In the genomic region with DNA sequence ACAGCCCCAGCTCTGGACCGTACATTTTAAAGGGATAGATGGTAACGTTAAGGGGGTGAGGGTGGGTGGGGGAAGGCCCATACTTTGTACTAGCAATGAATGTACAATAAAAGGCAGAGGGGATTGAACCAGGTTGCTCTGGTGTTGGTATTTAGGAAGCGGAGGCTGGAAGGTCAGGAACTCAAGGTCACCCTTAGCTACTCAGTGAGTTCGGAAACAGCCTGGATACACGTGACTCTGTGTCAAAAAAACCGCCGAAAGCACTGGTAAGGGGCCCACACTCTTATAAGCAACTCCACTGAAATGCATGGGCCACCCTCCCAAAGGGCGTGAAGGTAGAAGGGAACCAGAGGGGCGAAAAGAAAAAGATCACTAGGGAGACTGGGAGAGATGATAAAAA, we compare ENCODE assay signal across 24 mouse cellular contexts. TPM values are rescaled to one million over a fixed set of nuclear protein-coding genes. Genes with fewer than 3 reads are reported as not detected.
A peak's percentile ranks its signal among the peaks of the same experiment; 100 is the strongest.
DNase-seq lines count a peak whose midpoint lies in the region; ATAC-seq and TF ChIP-seq lines count a peak whose summit lies in the region.
"Had no signal": no experiment of that assay in that cellular context is flagged by ENCODE, and none has a peak within 500 bp of the region (broad histone marks: within the 10 kb centered on the region; RNA-seq: fewer than 3 reads in every experiment).

No protein-coding gene starts in this region.

- H3K4me1 ChIP-seq in heart, adult 2 months (ENCODE audit: control insufficient read depth, insufficient read depth, low read length): peaks cover 39% of the 10 kb centered on the region
- peaks cover 52% of the 10 kb centered on the region; the same call in 1 of the 2 replicates for H3K4me1 ChIP-seq in stomach, embryonic 14.5 days (ENCODE audit: control insufficient read depth, insufficient read depth, low read length)
- H3K4me1 ChIP-seq in stomach, postnatal 0 days (replicated peaks; ENCODE audit: control insufficient read depth, insufficient read depth): peaks cover 14% of the 10 kb centered on the region; the same call in 1 of the 2 replicates
- peaks cover 23% of the 10 kb centered on the region; the same call in 1 of the 2 replicates for H3K4me1 ChIP-seq in embryonic facial prominence, embryonic 14.5 days (ENCODE audit: control insufficient read depth, insufficient read depth, low read length)
- H3K4me1 ChIP-seq in stomach, embryonic 16.5 days (ENCODE audit: control insufficient read depth, insufficient read depth, low read length): peaks cover 58% of the 10 kb centered on the region
- peaks cover 4% of the 10 kb centered on the region; the same call in 1 of the 2 replicates for H3K4me1 ChIP-seq in lung, postnatal 0 days (ENCODE audit: insufficient read depth, low read depth, low read length)

- WGBS in heart, adult 2 months: 90% methylated on average over 9 of the region's 9 CpGs
- WGBS in stomach, embryonic 14.5 days: 73% methylated on average over 9 of the region's 9 CpGs
- 74% methylated on average over 9 of the region's 9 CpGs for WGBS in stomach, postnatal 0 days
- 69% methylated on average over 9 of the region's 9 CpGs for WGBS in embryonic facial prominence, embryonic 14.5 days
- 61% methylated on average over 9 of the region's 9 CpGs for WGBS in stomach, embryonic 16.5 days
- 90% methylated on average over 9 of the region's 9 CpGs for WGBS in lung, postnatal 0 days

- H3K27ac ChIP-seq in heart, adult 2 months: peak overlapping the region; percentile 77
- H3K27ac ChIP-seq in stomach, embryonic 14.5 days (ENCODE audit: low read length): peak overlapping the region; percentile 16; the same call in 1 of the 2 replicates
- H3K27ac ChIP-seq in stomach, postnatal 0 days (replicated peaks): no peak overlapping the region
- H3K27ac ChIP-seq in embryonic facial prominence, embryonic 14.5 days (replicated peaks; ENCODE audit: low read depth, low read length): peak overlapping the region; percentile 30
- H3K27ac ChIP-seq in stomach, embryonic 16.5 days (ENCODE audit: low read length): peak overlapping the region; percentile 21
- H3K27ac ChIP-seq in lung, postnatal 0 days (ENCODE audit: low read length): no peak overlapping the region

- no peak for ATAC-seq in stomach, embryonic 14.5 days (ENCODE audit: insufficient number of reproducible peaks, insufficient read depth, low FRiP score, low read depth)
- no peak for ATAC-seq in stomach, postnatal 0 days (ENCODE audit: low FRiP score, low TSS enrichment)
- ATAC-seq in embryonic facial prominence, embryonic 14.5 days (ENCODE audit: low read depth): no peak
- no peak for ATAC-seq in stomach, embryonic 16.5 days (ENCODE audit: insufficient read depth, low FRiP score)
- no peak for ATAC-seq in lung, postnatal 0 days
- ATAC-seq: CD4-positive, CD25-positive, alpha-beta regulatory T cell, adult 4 months had no signal

- intact Hi-C loops in heart, adult 2 months (cut with DNase I): no loop called here

- H3K79me2 ChIP-seq in heart, adult 2 months (replicated peaks; ENCODE audit: control insufficient read depth, insufficient read depth, low read length): no peaks in the 10 kb centered on the region

- H3K4me2 ChIP-seq in stomach, embryonic 14.5 days (replicated peaks; ENCODE audit: low read depth, low read length): no peak overlapping the region
- H3K4me2 ChIP-seq in stomach, postnatal 0 days (replicated peaks; ENCODE audit: low read depth): no peak overlapping the region
- H3K4me2 ChIP-seq in embryonic facial prominence, embryonic 14.5 days (ENCODE audit: low read depth, low read length): no peak overlapping the region
- H3K4me2 ChIP-seq in stomach, embryonic 16.5 days (ENCODE audit: low read depth, low read length): no peak overlapping the region
- H3K4me2 ChIP-seq in lung, postnatal 0 days (replicated peaks; ENCODE audit: low read depth, low read length): no peak overlapping the region
- H3K4me2 ChIP-seq: heart, embryonic 11.5 days; midbrain, embryonic 11.5 days had no signal

- TF ChIP-seq CTCF in heart, adult 2 months (IDR thresholded peaks at IDR 0.05): no peak
- TF ChIP-seq CTCF in stomach, postnatal 0 days (IDR thresholded peaks at IDR 0.05; ENCODE audit: low read depth): no peak
- no peak for TF ChIP-seq CTCF in lung, postnatal 0 days (IDR thresholded peaks at IDR 0.05)

- no peak for TF ChIP-seq POLR2A in heart, adult 2 months (IDR thresholded peaks at IDR 0.05; ENCODE audit: insufficient read depth, low read depth, low read length)

- no peak for TF ChIP-seq EP300 in heart, adult 2 months (IDR thresholded peaks at IDR 0.05; ENCODE audit: insufficient read depth, low read depth, low read length)
- TF ChIP-seq EP300 in stomach, postnatal 0 days (optimal IDR thresholded peaks at IDR 0.05): no peak
- TF ChIP-seq EP300 in lung, postnatal 0 days (IDR thresholded peaks at IDR 0.05): no peak

- H3K27me3 ChIP-seq in heart, adult 2 months (ENCODE audit: control insufficient read depth, insufficient read depth, low read length): no peaks in the 10 kb centered on the region
- no peaks in the 10 kb centered on the region for H3K27me3 ChIP-seq in stomach, embryonic 14.5 days (ENCODE audit: control insufficient read depth, insufficient read depth, low read length)
- no peaks in the 10 kb centered on the region for H3K27me3 ChIP-seq in stomach, postnatal 0 days (ENCODE audit: control insufficient read depth, insufficient read depth, low read length)
- H3K27me3 ChIP-seq in embryonic facial prominence, embryonic 14.5 days (replicated peaks; ENCODE audit: control insufficient read depth, insufficient read depth, low read length): no peaks in the 10 kb centered on the region
- no peaks in the 10 kb centered on the region for H3K27me3 ChIP-seq in stomach, embryonic 16.5 days (ENCODE audit: control insufficient read depth, insufficient read depth, low read length)
- no peaks in the 10 kb centered on the region for H3K27me3 ChIP-seq in lung, postnatal 0 days (replicated peaks; ENCODE audit: insufficient read depth, low read length)

- no peak overlapping the region for H3K4me3 ChIP-seq in heart, adult 2 months
- H3K4me3 ChIP-seq in stomach, embryonic 14.5 days (ENCODE audit: low read depth, low read length): no peak overlapping the region
- H3K4me3 ChIP-seq in stomach, postnatal 0 days (ENCODE audit: low read depth, low read length): no peak overlapping the region
- H3K4me3 ChIP-seq in embryonic facial prominence, embryonic 14.5 days (ENCODE audit: low read depth, low read length): no peak overlapping the region
- no peak overlapping the region for H3K4me3 ChIP-seq in stomach, embryonic 16.5 days (replicated peaks; ENCODE audit: low read length)
- H3K4me3 ChIP-seq in lung, postnatal 0 days (ENCODE audit: low read depth, low read length): no peak overlapping the region

- no peak overlapping the region for H3K9ac ChIP-seq in heart, adult 2 months (ENCODE audit: low read depth, low read length)
- H3K9ac ChIP-seq in stomach, embryonic 14.5 days (replicated peaks; ENCODE audit: low read depth, low read length): no peak overlapping the region
- no peak overlapping the region for H3K9ac ChIP-seq in stomach, postnatal 0 days (ENCODE audit: low read length)
- no peak overlapping the region for H3K9ac ChIP-seq in embryonic facial prominence, embryonic 14.5 days (ENCODE audit: low read depth, low read length)
- no peak overlapping the region for H3K9ac ChIP-seq in stomach, embryonic 16.5 days (ENCODE audit: low read length)
- no peak overlapping the region for H3K9ac ChIP-seq in lung, postnatal 0 days (replicated peaks; ENCODE audit: low read depth)
- H3K9ac ChIP-seq: forebrain, postnatal 0 days had no signal

- H3K36me3 ChIP-seq in heart, adult 2 months (ENCODE audit: control insufficient read depth, insufficient read depth, low read length): peaks cover 9% of the 10 kb centered on the region
- no peaks in the 10 kb centered on the region for H3K36me3 ChIP-seq in stomach, embryonic 14.5 days (ENCODE audit: control insufficient read depth, insufficient read depth, low read length)
- no peaks in the 10 kb centered on the region for H3K36me3 ChIP-seq in stomach, postnatal 0 days (ENCODE audit: control insufficient read depth, insufficient read depth, low read length)
- H3K36me3 ChIP-seq in embryonic facial prominence, embryonic 14.5 days (ENCODE audit: control insufficient read depth, insufficient read depth, low read length): no peaks in the 10 kb centered on the region
- H3K36me3 ChIP-seq in stomach, embryonic 16.5 days (ENCODE audit: control insufficient read depth, insufficient read depth, low read length): no peaks in the 10 kb centered on the region
- no peaks in the 10 kb centered on the region for H3K36me3 ChIP-seq in lung, postnatal 0 days (ENCODE audit: insufficient read depth, low read length)
- H3K36me3 ChIP-seq: G1E had no signal

- H3K9me3 ChIP-seq in stomach, embryonic 14.5 days (ENCODE audit: control insufficient read depth, low read depth, low read length): no peaks in the 10 kb centered on the region
- H3K9me3 ChIP-seq in stomach, postnatal 0 days (ENCODE audit: control insufficient read depth, low read length): no peaks in the 10 kb centered on the region
- no peaks in the 10 kb centered on the region for H3K9me3 ChIP-seq in embryonic facial prominence, embryonic 14.5 days (ENCODE audit: control insufficient read depth, low read length)
- no peaks in the 10 kb centered on the region for H3K9me3 ChIP-seq in stomach, embryonic 16.5 days (replicated peaks; ENCODE audit: control insufficient read depth, low read length)
- H3K9me3 ChIP-seq in lung, postnatal 0 days (ENCODE audit: low read length): no peaks in the 10 kb centered on the region
- H3K9me3 ChIP-seq: G1E had no signal

- DNase-seq in heart, adult 2 months: no peak
- no peak for DNase-seq in heart, adult 9 months (ENCODE audit: low spot score in 2 of 2)
- no peak for DNase-seq in stomach, postnatal 0 days (ENCODE audit: low spot score)
- DNase-seq in embryonic facial prominence, embryonic 14.5 days (ENCODE audit: low spot score): no peak
- no peak for DNase-seq in lung, postnatal 0 days (ENCODE audit: low spot score)
- DNase-seq in thymus, postnatal 25 days: no peak
- DNase-seq: adrenal gland, postnatal 25 days; cerebellum, adult 8-10 months; cerebellum, postnatal 36 days; forebrain, postnatal 0 days; gastrocnemius, postnatal 25 days; heart, postnatal 14 days; kidney, adult 9 months; kidney, postnatal 14 days; lung, adult 18-20 months; lung, postnatal 14 days; thymus, adult 18-20 months; thymus, postnatal 4 days had no signal

RNA-seq across cellular contexts. Expression of gene Plpp1, which starts 41.2 kb away (rescaled TPM):
- 10 to 100 TPM; 51.5 to 51.6 TPM for total RNA-seq in heart, adult 2 months (2021)
- polyA plus RNA-seq in heart, adult 2 months (2012; rRNA removed): 70.0 and 106 TPM in 2 replicates
- 97.1 and 98.9 TPM in 2 replicates for polyA plus RNA-seq in stomach, embryonic 14.5 days (2014; fragmentation: Nextera tagmentation; extraction: Ambion mirVana)
- 126 and 137 TPM in 2 replicates for polyA plus RNA-seq in stomach, postnatal 0 days (2015; fragmentation: Nextera tagmentation; extraction: Ambion mirVana)
- 60.5 and 64.6 TPM in 2 replicates for polyA plus RNA-seq in embryonic facial prominence, embryonic 14.5 days (2014; fragmentation: Nextera tagmentation; extraction: Ambion mirVana)
- polyA plus RNA-seq in stomach, embryonic 16.5 days (2015; fragmentation: Nextera tagmentation; extraction: Ambion mirVana): 117 and 120 TPM in 2 replicates
- polyA plus RNA-seq in lung, postnatal 0 days (2015; fragmentation: Nextera tagmentation; extraction: Ambion mirVana): 247 and 292 TPM in 2 replicates

Comparison
In these comparisons a context has a peak if more than half of its experiments do, and no peak if none do; other contexts are left out.
1. H3K27ac ChIP-seq: peak in heart, adult 2 months (single experiment), stomach, embryonic 14.5 days (single experiment), embryonic facial prominence, embryonic 14.5 days (single experiment) and stomach, embryonic 16.5 days (single experiment); none in stomach, postnatal 0 days (single experiment) and lung, postnatal 0 days (single experiment).